Mouse (Mus musculus) thymus, postnatal 0 days (tissue): ENCODE measurements around the gene Ncoa1. TPM values are rescaled to one million over a fixed set of nuclear protein-coding genes. Genes with fewer than 3 reads are reported as not detected.
"Not testable (repeated sequence)": the region's sequence is repeated elsewhere in the genome, so short reads cannot be mapped to it uniquely, and the experiment has no call there.

Experiments used
- DNase-seq: peaks from one replicate; pipeline ENCODE4 v3.0.0-alpha.2; 2015; ENCODE audit warnings: low spot score
- polyA plus RNA-seq: library from polyadenylated mRNA; unstranded; fragments of >200 nt; fragmentation: Nextera tagmentation; extraction: Ambion mirVana; gene quantifications from 2 replicates; pipeline ENCODE4 v1.2.1, GENCODE M21; 2015

Ncoa1 gene
- polyA plus RNA-seq, 1 experiment from 2014 or later, result 7.6 TPM

- DNase-seq, result no peak
Measured at GRCm38 (mm10) chr12:4323604-4324003, 153.4 kb downstream of the Ncoa1 start.

- no peak for DNase-seq
Measured at GRCm38 (mm10) chr12:4322227-4322626, 154.8 kb downstream of the Ncoa1 start.

DNA sequence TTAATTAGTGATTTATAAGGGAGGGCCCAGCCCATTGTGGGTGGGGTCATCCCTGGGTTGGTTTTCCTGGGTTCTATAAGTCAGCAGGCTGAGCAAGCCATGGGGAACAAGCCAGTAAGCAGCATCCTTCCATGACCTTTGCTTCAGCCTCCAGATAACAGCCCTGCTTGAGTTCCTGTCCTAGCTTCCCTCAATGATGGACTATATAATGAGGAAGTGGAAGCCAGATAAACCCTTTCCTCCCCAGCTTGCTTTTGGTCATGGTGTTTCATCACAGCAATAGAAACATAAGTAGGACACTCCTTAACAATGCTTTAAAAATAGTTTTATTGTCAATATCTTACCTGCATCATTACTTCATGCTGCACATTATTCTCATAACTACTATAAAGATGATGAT, 163.2 kb downstream of the Ncoa1 start:
- DNase-seq, result no peak

- no peak for DNase-seq
Measured at GRCm38 (mm10) chr12:4306712-4307313, 170.2 kb downstream of the Ncoa1 start.

GRCm38 (mm10) chr12:4299300-4299699, 177.7 kb downstream of the Ncoa1 start:
- DNase-seq, result no peak

GRCm38 (mm10) chr12:4298626-4299025, 178.4 kb downstream of the Ncoa1 start:
- no peak for DNase-seq

- no peak for DNase-seq
Measured at GRCm38 (mm10) chr12:4295881-4296280, 181.1 kb downstream of the Ncoa1 start.

DNA sequence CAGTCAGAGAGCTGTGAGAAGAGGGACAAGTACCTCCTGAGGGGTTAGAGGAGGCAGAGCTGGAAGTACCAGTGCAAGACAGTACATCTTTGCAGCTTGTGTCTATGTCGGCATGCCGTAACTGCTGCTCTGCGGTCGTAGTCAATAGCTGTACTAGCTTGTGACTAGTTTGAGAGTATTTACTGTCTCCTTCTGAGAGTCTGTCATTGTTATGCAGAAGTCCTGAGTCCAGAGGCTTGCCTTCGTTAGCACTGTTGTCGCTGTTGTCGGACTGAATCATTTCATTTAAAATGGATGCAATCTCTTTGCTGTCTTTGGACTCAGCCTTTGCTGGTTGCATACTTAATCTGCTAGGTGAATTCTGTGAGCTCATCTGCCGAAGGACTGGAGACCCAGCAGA, 181.7 kb downstream of the Ncoa1 start:
- DNase-seq, result no peak

DNA sequence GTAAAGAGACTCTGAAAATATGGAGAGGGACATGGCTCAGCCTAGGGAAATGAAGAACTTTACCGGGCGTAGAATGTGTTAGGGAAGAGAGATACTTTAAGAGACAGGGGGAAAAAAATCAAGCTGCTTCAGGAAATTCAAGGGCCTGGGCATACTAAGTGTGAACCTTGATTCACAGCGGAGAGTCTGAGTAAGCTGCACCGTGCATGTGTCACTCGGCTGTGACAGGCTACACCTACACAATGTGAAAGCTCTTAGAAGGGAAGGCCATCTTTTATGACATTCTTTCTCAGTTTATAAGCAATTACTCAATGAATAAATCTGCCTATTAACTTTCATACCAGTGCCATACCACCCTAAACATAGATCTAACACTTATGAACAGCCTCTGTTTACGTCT, 183.2 kb downstream of the Ncoa1 start:
- no peak for DNase-seq

DNA sequence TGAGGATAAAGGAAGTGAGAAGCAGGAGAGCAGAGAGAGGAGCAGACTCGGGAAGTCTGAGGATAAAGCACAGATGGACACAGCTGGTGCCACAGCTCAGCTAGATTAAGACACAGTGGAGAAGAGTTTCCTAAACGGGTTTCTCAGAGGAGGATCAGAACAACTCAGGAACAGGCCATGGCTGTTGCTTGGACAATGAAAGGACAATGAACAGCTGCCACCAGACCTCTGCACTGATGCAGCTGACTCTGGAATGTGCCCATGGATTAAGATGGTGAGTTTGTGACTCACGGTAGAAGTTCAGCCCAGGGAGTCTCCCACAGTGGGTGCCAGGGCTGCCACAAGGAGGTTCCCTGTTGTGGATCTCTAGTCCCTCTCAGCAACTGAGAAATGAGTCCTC, 191.8 kb downstream of the Ncoa1 start:
- DNase-seq, result no peak

GRCm38 (mm10) chr12:4279878-4280277, 197.1 kb downstream of the Ncoa1 start:
- no peak for DNase-seq

- DNase-seq, result no peak
Measured at GRCm38 (mm10) chr12:4278978-4279755, 197.8 kb downstream of the Ncoa1 start.

DNA sequence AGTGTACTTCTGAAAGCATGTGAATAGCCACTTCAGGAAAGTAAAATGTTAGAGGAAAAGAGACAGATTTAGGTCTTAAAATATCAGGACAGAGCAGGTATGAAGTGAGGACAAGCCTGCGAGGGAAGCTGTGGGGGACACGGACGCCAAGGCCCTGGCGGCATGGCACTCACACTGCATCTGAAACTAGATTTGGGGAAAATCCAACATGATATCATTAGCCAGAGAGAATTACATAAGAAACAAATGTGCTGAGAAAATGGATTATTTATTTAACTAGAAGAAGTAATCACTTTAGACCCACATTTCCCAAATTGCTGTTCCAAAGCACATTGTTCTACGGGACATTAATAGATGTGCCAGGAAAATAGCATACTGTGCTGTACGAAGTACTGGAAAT, 205.9 kb downstream of the Ncoa1 start:
- no peak for DNase-seq

DNA sequence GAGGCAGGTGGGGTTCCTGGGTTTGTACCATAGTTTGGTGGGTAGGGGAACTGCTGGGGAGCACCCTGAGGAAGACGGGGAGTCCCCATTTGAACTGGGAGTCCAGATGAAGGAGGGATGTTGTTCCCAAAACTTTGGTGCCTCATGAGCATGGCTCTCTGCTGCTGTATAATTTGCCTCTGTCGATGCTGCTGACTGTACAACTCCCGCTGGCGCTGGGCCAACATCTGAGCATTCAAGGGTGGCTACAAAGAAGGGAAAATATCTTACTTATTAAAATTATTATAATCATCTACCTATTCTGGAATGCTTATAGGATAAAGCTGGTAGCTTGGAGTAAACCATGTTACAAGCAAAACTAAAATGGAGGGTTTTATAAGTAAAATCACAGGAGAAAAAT, 209.2 kb downstream of the Ncoa1 start:
- DNase-seq, result no peak

GRCm38 (mm10) chr12:4252742-4253655, 224.0 kb downstream of the Ncoa1 start:
- no peak for DNase-seq

DNA sequence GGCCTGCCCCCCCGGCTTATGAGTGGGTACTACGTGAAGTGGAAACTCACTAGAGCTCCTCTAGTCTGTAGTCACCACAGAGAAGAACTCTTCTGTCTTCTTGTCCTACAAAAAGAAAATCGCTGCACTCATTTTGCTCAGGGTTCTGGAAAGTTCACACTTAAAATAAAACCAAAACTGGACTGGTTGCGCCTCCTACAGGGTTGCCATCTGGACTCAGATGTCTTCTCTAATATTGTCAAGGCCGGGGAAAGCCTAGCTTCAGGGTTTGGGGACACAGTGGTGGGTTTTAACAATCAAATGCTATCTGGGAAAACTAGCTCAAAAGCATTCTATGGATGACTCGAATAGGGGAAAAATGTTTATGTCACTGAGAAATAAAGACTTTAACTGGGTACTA, 227.2 kb downstream of the Ncoa1 start:
- DNase-seq, result no peak

DNA sequence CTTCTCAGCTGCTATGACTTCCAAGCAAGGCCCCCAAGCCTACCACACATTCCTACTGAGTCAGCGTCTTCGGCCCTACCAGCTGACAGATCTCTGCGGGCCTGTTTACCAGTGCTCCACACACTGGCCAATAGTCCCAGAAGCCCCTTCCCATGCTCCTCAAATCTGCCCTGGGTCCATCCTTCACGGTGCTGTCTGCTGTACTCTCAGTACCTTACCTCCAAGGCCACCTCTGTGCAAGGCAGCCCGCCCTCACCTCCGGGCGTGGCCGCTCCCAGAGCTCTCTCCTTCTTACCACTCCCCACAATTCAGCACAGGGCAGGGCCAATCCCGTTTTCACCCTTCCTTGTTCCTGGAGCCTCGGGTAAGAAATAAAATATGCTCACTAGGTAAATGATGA, 231.2 kb downstream of the Ncoa1 start:
- no peak for DNase-seq

DNA sequence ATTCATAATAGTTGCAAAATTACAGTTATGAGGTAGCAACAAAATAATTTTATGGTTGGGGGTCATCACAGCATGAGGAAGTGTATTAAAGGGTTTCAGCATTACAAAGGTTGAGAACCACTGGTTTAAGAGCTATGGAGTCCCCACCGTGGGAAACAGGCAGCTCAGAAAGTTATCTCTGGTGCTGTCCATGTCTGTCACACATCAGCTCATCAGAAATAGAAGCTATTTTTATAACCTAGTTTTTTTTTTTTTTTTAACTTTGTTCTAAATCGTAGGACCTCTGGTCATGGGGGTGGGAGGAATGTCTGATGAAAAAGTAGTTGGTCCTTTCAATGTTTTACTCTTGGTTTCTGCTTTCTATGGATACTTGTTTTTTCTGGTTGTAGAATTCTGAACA, 233.2 kb downstream of the Ncoa1 start:
- no peak for DNase-seq

DNA sequence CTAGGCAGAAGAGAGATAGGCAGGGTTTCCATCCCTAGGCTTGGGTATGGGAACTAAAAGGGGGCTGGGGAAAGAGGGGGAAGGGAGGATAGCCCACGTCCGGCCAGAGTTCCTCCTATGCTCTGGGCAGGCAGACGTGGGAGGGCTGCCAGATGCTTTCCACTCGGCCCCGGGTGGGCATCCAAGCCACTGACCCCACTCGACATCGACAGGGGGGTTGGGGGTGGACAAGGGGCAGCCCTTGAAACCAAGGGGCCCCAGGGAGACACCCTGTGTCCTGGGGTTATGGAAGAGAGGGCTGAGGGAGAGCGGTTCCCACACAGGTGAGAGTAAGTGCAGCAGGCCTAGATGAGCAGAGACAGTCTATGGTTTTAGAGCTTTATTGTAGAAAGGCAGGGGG, 236.7 kb downstream of the Ncoa1 start:
- not testable (repeated sequence) for DNase-seq

- no peak for DNase-seq
Measured at GRCm38 (mm10) chr12:4237481-4237880, 239.5 kb downstream of the Ncoa1 start.

DNA sequence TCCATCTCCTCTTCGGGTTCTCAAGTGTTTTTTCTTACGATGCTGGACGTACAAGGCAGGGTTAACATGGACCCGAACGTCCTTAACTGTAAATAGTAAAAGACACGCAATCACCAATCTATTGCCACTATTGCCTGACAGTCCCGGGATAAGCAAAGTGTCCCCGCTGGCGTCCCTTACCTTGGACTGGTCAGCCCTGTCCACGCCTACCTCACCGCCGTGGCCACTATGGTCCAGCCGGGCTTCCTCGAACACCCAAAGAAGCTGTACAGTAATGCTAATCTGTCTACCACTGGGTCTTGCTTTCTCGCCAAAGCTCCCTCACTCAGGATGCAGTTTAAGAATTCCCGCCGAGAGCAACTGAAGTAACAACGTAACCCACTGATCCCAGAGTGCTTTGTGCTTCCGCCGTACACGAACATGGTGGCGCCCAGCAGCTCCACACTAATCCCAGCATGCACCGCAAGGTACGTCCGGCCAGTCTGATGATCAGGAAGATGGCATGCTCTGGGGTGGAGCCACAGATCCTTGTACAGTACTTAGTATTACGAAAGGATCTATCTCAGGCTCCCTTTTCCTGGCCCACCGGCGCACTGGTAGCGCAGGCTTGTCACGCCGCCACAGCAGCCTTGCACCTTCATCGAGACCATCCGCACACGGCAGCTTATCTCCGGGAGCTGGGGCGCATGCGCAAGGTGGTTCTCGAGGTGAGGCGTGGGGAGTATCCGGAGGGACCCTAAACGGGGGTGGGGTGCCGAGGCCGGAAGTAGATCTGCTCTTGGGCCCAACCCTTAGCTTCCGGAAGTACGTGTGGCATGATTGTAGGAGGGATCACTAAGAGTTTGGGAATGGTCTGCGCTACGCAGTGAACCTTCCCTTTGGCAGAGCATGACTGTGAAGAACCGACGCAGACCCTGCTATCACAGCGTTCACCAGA, 243.1 kb downstream of the Ncoa1 start, which contains the start of the genes Ptrhd1 and Cenpo:
Gene Ptrhd1, plus strand, starts transcription at position 456 of the 937 bp plus-strand sequence.
Gene Cenpo, minus strand, starts transcription at position 723 of the 937 bp plus-strand sequence.
- peak; percentile 97 for DNase-seq
